Mouse (Mus musculus): ENCODE results near the gene Slc34a1.

DNA sequence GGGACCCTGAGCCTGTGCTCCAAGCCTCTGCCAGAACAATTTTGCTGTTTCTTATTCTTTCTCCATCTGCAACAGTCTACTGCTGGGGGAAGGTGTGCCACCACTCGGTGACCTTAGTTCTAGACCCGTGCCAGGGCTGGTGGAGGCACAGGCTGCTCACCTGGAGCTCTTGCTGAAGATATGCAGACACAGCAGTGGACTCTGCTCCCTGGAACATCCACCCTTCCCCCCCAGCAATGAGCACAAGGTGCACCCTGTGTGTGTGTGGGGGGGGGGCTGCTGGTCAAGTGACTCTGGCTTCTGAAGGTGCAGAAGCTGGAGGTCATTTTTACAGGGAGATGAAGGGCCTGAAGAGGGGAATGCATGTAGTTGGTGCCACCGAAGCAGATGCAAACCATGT lies 7.3 kb upstream of the Slc34a1 start:
- no peak for TF ChIP-seq CTCF (IDR thresholded peaks at IDR 0.05; ENCODE audit: borderline replicate concordance, extremely low read depth, insufficient read depth, insufficient read length)
- no peak for TF ChIP-seq POLR2A (IDR thresholded peaks at IDR 0.05; ENCODE audit: borderline replicate concordance, extremely low read depth, insufficient read depth, insufficient read length, poor library complexity, severe bottlenecking)

Data from brain, embryonic 14.5 days (tissue).